Mouse (Mus musculus): Measurements from ENCODE around the gene Itga5. TPM values are rescaled to one million over a fixed set of nuclear protein-coding genes. Genes with fewer than 3 reads are reported as not detected.
"Not testable (repeated sequence)": the region's sequence is repeated elsewhere in the genome, so short reads cannot be mapped to it uniquely, and the experiment has no call there.

Itga5 gene
- 6.3 and 8.6 TPM in 2 replicates for polyA plus RNA-seq (2015; fragmentation: Nextera tagmentation; extraction: Ambion mirVana)

DNA sequence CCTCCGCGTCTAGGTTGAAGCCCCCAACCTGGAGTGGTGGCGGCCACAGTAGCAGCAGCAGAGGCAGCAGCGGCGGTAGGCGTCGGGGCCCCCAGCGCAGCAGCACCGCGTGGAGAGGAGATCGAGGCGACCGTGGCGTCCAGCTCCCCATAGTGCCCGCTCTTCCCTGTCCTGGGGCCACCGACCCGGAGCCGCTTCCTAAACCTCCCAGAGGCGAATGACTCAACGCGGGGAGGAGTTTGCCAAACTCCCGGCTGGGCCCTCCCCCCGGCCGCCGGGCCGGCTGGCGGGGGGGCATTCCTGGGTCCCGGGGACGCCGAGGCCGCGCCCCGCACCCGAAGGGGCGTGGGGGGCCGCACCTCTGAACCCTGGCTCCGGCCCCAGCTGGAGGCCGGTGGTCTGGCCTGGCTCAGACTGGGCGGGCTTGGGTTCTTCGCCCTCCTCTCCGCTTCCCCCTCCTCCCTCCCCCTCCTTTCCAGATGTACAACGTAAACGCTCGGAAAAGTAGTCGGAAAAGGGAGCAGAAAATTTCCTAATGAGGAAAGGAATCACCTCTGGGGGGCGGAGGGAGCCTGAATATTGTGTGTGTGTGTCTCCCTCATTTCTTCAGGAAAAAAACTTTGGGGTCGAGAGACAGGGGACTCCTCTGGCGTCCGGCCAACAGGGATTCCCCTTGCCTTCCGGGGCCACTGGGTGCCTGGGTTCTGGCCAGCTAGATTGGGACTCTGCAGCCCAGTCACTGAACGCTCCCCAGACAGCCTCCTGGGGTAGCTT lies at the start of gene Itga5:
Gene Itga5, minus strand, starts transcription at position 388 of the 774 bp plus-strand sequence.
- Histone ChIP-seq H3K4me2 (ENCODE audit: low read length) (peak within 1 kb of the TSS; percentile 98), H3K9me3 (ENCODE audit: control insufficient read depth, low read length) (no peaks in the 10 kb centered on the region), H3K4me1 (ENCODE audit: control insufficient read depth, insufficient read depth, low read depth, low read length) (peaks cover 16% of the 10 kb centered on the region), H3K36me3 (ENCODE audit: control insufficient read depth, insufficient read depth, low read length) (no peaks in the 10 kb centered on the region), H3K9ac (ENCODE audit: low read depth, low read length) (peak within 1 kb of the TSS; percentile 74), H3K27ac (ENCODE audit: low read depth, low read length) (no peak within 1 kb of the TSS; the same call in 1 of the 2 replicates), H3K27me3 (replicated peaks; ENCODE audit: control insufficient read depth, insufficient read depth, low read length) (peaks cover 4% of the 10 kb centered on the region; the same call in 1 of the 2 replicates), H3K4me3 (ENCODE audit: low read length) (peak within 1 kb of the TSS; percentile 51)
- under 1% methylated on average over 41 of the region's 51 CpGs for WGBS
- peak; percentile 67 for ATAC-seq

DNA sequence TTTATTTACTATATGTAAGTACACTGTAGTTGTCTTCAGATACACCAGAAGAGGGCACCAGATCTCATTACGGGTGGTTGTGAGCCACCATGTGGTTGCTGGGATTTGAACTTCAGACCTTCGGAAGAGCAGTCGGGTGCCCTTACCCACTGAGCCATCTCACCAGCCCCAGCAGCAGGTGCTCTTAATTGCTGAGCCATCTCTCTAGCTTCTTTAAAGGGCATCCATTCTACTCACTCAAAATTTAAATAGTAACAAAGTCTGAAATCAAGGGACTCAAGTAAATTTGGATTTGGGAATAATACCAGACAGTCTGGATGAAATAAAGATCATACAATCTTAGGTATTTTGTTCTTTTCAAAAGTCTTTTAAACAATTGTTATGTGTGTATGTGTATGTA lies 39.0 kb upstream of the Itga5 start:
- H3K9me3 ChIP-seq (ENCODE audit: control insufficient read depth, low read length); H3K27me3 ChIP-seq (replicated peaks; ENCODE audit: control insufficient read depth, insufficient read depth, low read length); H3K9ac ChIP-seq (ENCODE audit: low read depth, low read length); H3K4me1 ChIP-seq (ENCODE audit: control insufficient read depth, insufficient read depth, low read depth, low read length); H3K27ac ChIP-seq (ENCODE audit: low read depth, low read length); ATAC-seq; H3K4me2 ChIP-seq (ENCODE audit: low read length); H3K4me3 ChIP-seq (ENCODE audit: low read length); H3K36me3 ChIP-seq (ENCODE audit: control insufficient read depth, insufficient read depth, low read length): not testable (repeated sequence)
- WGBS, result 91% methylated on average over 2 of the region's 3 CpGs

DNA sequence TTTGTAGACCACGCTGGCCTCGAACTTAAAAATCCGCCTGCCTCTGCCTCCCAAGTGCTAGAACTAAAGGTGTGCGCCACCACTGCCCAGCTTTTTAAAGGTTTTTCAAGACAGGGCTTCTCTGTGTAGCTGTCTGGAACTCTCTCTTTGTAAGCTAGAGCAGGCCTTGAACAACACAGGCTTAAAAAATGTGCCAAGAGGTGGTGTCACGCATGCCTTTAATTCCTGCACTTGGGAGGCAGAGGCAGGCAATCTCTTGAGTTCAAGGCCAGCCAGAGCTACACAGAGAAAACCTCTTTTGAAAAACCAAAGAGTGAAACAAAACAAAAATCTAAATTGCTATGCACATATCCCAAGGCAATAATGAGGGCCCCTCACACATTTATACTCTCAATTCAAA lies 34.8 kb upstream of the Itga5 start:
- no peak for ATAC-seq
- WGBS, result 92% methylated on average over 5 of the region's 5 CpGs
- H3K4me1 ChIP-seq (ENCODE audit: control insufficient read depth, insufficient read depth, low read depth, low read length), result no peaks in the 10 kb centered on the region
- H3K9ac ChIP-seq (ENCODE audit: low read depth, low read length), result no peak overlapping the region
- H3K27ac ChIP-seq (ENCODE audit: low read depth, low read length), result no peak overlapping the region
- no peaks in the 10 kb centered on the region for H3K36me3 ChIP-seq (ENCODE audit: control insufficient read depth, insufficient read depth, low read length)
- H3K9me3 ChIP-seq (ENCODE audit: control insufficient read depth, low read length), result no peaks in the 10 kb centered on the region
- H3K27me3 ChIP-seq (replicated peaks; ENCODE audit: control insufficient read depth, insufficient read depth, low read length), result no peaks in the 10 kb centered on the region
- H3K4me2 ChIP-seq (ENCODE audit: low read length), result no peak overlapping the region
- H3K4me3 ChIP-seq (ENCODE audit: low read length), result no peak overlapping the region

DNA sequence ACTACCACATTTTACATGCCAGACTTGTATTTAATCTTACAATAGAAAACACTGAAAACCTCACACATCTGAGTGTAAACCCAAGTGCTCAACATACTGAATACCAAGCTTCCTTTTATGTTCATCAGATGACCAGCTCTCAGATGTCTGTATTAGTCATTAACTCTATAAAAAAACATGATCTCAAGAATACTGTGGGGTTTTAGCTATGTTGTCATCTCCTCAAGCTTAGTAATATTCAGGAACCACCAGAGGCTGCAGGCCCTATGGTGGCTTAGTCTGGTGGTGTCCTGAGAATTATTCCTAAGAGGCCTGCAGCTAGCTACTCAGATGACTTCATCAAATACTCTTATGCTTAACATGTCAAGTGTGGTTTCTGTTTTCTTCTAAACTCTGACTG lies 27.0 kb upstream of the Itga5 start:
- no peak for ATAC-seq
- no peaks in the 10 kb centered on the region for H3K9me3 ChIP-seq (ENCODE audit: control insufficient read depth, low read length)
- no peaks in the 10 kb centered on the region for H3K27me3 ChIP-seq (replicated peaks; ENCODE audit: control insufficient read depth, insufficient read depth, low read length)
- H3K36me3 ChIP-seq (ENCODE audit: control insufficient read depth, insufficient read depth, low read length), result no peaks in the 10 kb centered on the region
- no peak overlapping the region for H3K4me3 ChIP-seq (ENCODE audit: low read length)
- H3K4me2 ChIP-seq (ENCODE audit: low read length), result no peak overlapping the region
- H3K9ac ChIP-seq (ENCODE audit: low read depth, low read length), result no peak overlapping the region
- H3K27ac ChIP-seq (ENCODE audit: low read depth, low read length), result no peak overlapping the region
- H3K4me1 ChIP-seq (ENCODE audit: control insufficient read depth, insufficient read depth, low read depth, low read length), result no peaks in the 10 kb centered on the region

DNA sequence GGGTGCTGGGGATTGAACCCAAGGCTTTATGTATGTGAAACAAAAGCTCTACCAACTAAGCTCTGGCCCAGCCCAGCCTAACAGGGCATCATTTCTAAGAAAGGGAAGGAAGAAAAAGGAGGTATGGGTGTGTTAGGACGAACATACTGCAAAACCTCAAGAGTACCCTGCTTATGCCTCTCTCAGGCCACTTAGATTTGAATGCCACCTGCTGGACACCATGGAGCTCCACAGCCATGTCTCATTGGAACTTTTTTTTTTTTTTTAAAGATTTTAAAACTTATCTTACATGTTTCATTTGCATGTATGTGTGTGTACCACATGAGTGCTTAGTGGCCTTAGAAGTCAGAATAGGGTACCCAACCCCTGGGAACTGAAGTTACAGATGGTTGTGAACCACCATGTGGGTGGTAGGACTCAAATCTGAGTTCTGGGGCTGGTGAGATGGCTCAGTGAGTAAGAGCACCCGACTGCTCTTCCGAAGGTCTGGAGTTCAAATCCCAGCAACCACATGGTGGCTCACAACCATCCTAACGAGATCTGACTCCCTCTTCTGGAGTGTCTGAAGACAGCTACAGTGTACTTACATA lies 22.1 kb upstream of the Itga5 start:
- no peak overlapping the region for H3K4me2 ChIP-seq (ENCODE audit: low read length)
- no peaks in the 10 kb centered on the region for H3K27me3 ChIP-seq (replicated peaks; ENCODE audit: control insufficient read depth, insufficient read depth, low read length)
- H3K27ac ChIP-seq (ENCODE audit: low read depth, low read length), result no peak overlapping the region
- no peak overlapping the region for H3K4me3 ChIP-seq (ENCODE audit: low read length)
- no peak overlapping the region for H3K9ac ChIP-seq (ENCODE audit: low read depth, low read length)
- 66% methylated on average over 2 of the region's 4 CpGs for WGBS
- ATAC-seq, result no peak
- no peaks in the 10 kb centered on the region for H3K9me3 ChIP-seq (ENCODE audit: control insufficient read depth, low read length)
- H3K4me1 ChIP-seq (ENCODE audit: control insufficient read depth, insufficient read depth, low read depth, low read length), result no peaks in the 10 kb centered on the region
- H3K36me3 ChIP-seq (ENCODE audit: control insufficient read depth, insufficient read depth, low read length), result no peaks in the 10 kb centered on the region

DNA sequence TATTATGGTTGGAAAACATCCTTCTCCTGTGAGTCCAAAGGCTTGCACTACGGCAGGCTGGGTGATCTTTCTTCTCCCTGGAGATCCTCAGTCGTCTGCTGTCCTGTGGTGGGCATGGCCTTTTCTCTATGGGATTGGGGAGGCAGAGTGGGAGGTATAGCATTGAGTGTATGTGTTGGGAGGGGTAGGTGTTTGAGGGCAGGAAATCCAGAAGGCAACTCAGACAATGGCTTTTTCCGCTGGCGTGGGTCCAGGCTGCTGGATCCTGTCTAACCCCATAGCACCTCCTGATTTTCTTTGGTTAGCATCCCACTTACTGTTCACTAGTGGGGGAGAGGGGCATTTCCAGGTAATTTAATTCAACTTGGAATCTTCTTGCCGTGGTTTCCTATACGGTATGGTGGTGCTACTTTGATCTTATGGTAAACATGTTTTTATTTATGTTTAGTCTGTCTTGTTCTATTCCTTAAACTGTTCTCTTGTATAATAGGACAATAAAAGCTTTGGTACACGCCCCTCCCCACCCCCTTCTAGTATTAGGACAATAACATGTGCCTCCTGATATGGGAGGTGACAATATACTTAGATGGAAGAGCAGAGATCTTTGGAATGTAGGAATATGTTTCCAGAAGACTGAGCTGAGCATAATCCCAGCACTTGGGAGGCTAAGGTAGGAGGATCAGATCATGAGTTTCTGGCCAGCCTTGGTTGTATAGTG lies 17.4 kb upstream of the Itga5 start:
- H3K27ac ChIP-seq (ENCODE audit: low read depth, low read length), result no peak overlapping the region
- WGBS, result 67% methylated on average over 7 of the region's 7 CpGs
- H3K9ac ChIP-seq (ENCODE audit: low read depth, low read length), result no peak overlapping the region
- no peaks in the 10 kb centered on the region for H3K27me3 ChIP-seq (replicated peaks; ENCODE audit: control insufficient read depth, insufficient read depth, low read length)
- no peak overlapping the region for H3K4me2 ChIP-seq (ENCODE audit: low read length)
- ATAC-seq, result no peak
- H3K9me3 ChIP-seq (ENCODE audit: control insufficient read depth, low read length), result no peaks in the 10 kb centered on the region
- H3K36me3 ChIP-seq (ENCODE audit: control insufficient read depth, insufficient read depth, low read length), result no peaks in the 10 kb centered on the region
- no peak overlapping the region for H3K4me3 ChIP-seq (ENCODE audit: low read length)
- H3K4me1 ChIP-seq (ENCODE audit: control insufficient read depth, insufficient read depth, low read depth, low read length), result no peaks in the 10 kb centered on the region

DNA sequence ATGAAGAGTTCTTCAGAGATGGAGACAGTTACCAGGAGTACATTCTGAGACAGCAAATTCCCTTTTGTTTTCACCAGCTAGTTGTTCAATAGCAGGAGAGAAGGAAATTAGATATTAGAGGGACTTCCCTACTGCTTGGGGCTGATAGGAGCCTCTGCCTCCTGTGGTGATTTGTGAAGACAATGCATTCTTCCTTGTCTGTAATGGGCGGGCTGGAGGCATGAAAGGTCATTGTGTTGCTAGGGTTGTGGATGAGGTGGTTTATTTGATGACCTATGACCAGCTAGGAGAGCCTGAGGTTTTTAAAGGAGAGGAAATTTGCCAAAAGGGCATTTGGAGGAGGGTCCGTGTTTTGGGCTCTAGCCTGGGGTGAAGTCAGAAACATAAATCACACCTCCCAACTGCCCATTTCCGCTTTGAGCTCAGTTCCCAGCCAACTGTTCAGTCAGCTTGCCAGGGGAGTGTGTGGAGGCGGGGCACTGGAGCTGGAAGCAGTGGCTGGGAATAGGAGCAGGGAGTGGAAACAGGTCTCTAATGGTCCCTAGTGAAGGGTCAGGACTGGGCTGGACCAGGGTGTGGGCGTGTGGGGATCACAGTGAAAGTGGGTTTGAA lies 16.3 kb upstream of the Itga5 start:
- no peak overlapping the region for H3K4me3 ChIP-seq (ENCODE audit: low read length)
- H3K4me1 ChIP-seq (ENCODE audit: control insufficient read depth, insufficient read depth, low read depth, low read length), result no peaks in the 10 kb centered on the region; the same call in 1 of the 2 replicates
- H3K4me2 ChIP-seq (ENCODE audit: low read length), result no peak overlapping the region
- no peak overlapping the region for H3K9ac ChIP-seq (ENCODE audit: low read depth, low read length)
- H3K9me3 ChIP-seq (ENCODE audit: control insufficient read depth, low read length), result no peaks in the 10 kb centered on the region
- no peak overlapping the region for H3K27ac ChIP-seq (ENCODE audit: low read depth, low read length)
- 31% methylated on average over 5 of the region's 5 CpGs for WGBS
- H3K36me3 ChIP-seq (ENCODE audit: control insufficient read depth, insufficient read depth, low read length), result no peaks in the 10 kb centered on the region
- no peak for ATAC-seq
- H3K27me3 ChIP-seq (replicated peaks; ENCODE audit: control insufficient read depth, insufficient read depth, low read length), result no peaks in the 10 kb centered on the region

DNA sequence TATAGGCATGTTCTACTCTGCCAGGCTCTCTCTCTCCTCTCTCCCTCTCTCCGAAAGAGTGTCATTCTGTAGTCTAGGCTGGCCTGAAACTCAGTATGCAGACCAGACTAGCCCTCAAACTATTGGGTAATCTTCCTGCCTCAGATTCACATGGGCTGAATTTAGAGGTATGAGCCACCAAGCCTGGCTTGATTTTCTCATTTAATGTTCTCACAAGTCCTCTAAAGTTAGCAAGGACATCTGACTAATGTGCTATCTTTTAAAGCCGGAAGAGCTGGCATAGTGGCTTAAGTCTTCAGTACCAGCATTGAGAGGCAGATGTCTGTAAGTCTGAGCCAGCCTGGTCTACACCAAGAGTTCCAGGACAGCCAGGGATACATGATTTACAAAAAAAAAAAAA lies 15.5 kb upstream of the Itga5 start:
- Histone ChIP-seq H3K9ac (ENCODE audit: low read depth, low read length) (no peak overlapping the region), H3K4me2 (ENCODE audit: low read length) (no peak overlapping the region), H3K4me1 (ENCODE audit: control insufficient read depth, insufficient read depth, low read depth, low read length) (no peaks in the 10 kb centered on the region; the same call in 1 of the 2 replicates), H3K27me3 (replicated peaks; ENCODE audit: control insufficient read depth, insufficient read depth, low read length) (no peaks in the 10 kb centered on the region), H3K36me3 (ENCODE audit: control insufficient read depth, insufficient read depth, low read length) (no peaks in the 10 kb centered on the region), H3K4me3 (ENCODE audit: low read length) (no peak overlapping the region), H3K9me3 (ENCODE audit: control insufficient read depth, low read length) (no peaks in the 10 kb centered on the region), H3K27ac (ENCODE audit: low read depth, low read length) (no peak overlapping the region)
- ATAC-seq, result no peak
- WGBS, result 91% methylated on average over 2 of the region's 2 CpGs

Data from hindbrain, embryonic 16.5 days (tissue).